Mouse (Mus musculus) urinary bladder, postnatal 25 days (tissue): Measurements from ENCODE around the gene Rpl23a.
"Not testable (repeated sequence)": the region's sequence is repeated elsewhere in the genome, so short reads cannot be mapped to it uniquely, and the experiment has no call there.

Experiments used
- DNase-seq: peaks from one replicate; pipeline ENCODE4 v3.0.0; 2022; ENCODE audit warnings: low spot score

Rpl23a gene

DNA sequence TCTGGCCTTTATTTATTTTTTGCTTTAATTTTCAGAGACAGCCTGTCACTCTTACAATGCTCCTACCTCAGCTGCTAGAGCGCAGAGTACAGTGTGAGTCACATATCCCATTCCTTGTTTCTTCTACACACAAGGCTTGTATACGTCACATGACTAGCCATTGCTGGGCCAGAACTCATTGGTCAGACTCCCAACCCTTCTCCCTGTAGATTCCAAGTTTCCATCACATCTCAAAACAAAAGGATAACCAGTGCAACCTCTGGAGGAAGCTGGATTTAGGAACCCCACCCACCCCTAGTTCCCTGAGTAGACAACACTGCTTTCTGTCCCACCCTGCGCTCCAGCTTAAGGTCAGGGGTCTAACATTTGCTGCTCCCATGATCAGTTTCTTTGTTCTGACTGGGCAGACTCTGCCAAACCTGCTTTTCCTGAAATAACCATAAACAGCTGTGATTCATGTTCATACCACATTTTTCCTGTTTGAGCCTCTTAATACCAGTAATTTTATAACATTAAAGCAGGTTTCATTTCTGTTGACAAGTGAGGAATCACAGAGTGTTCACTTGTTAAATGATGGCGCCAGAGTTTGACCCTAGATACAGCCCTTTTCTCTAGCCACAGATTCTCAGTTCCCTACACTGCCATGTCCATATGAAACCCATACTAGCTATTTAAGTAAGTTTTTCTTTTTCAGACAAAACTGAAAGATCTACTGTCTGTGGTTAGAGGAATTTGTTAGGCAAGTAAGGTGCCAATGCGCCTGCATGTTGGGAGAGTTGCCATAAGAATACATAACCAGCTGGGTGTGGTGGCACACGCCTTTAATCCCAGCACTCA is 36.5 kb downstream of the Rpl23a start:
- DNase-seq: no peak

DNA sequence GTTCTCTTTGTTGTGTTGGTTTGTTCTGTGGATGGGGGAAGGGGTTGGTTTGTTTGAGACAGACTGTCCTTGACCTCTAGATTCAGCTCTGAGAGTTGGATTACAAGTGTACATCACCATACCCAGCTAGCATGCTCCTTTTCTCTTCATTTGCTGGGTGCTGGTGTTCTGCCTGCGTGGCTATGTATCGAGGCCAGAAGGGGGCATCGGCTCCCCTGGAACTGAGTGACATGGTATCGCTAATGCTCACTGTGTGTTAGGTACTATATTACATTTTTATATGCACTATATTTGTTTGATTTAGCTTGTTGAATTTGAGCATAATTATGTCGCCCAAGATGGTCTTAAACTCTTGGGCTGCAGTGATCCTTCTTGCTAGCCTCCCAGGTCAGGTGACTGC is 37.2 kb downstream of the Rpl23a start:
- DNase-seq: no peak

DNA sequence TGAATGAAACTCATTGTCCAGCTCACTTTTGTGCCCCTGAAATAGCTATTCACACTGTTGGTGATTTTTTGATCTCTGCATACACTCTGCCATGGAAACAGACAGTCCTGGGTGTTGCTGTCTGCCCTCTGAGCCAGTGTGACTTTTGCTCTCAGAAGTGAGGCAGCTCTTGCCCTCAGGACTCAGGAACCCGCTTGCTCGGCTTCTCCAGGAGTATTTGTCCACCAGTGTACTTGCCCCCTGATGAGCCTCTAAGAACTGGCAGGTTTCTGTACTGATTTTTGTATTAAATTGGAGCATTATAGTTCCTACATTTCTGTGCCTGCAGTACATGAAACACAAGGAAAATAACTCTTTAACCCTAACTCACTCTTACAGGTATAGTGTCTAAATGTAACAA is 39.9 kb downstream of the Rpl23a start:
- no peak for DNase-seq

DNA sequence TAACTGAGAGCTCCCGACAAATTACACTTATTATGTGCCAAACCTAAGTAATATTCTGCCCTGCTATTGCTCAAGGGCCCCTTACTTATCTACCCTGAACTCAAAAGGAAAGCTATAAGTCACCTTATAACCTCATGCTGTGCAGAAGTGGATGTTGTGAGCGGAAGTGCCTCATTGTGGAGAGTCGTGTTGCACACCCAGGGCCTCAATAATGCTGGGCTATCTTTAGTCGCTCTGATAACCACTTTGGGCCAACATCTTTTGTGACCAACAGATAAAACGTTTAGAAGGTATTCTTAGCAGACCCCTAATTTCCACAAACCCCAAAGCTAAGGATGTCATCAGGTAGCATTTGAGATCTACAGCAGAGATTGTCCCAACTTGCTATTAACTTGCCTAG is 42.7 kb downstream of the Rpl23a start:
- no peak for DNase-seq

DNA sequence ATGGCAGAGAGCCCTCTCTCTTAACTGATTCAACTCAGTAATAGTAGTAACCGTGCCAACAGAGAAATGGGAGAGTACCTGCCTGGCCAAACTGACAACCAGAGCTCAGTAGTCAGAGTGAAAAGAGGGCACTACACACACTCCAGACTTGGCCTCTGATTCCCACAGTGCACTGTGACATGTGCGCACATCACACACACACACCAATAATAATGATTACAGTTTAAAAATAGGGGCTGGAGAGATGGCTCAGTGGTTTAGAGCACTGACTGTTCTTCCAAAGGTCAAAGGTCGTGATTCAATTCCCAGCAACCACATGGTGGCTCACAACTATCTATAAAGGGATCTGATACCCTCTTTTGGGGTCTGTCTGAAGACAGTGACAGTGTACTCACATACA is 45.4 kb downstream of the Rpl23a start:
- DNase-seq: no peak

DNA sequence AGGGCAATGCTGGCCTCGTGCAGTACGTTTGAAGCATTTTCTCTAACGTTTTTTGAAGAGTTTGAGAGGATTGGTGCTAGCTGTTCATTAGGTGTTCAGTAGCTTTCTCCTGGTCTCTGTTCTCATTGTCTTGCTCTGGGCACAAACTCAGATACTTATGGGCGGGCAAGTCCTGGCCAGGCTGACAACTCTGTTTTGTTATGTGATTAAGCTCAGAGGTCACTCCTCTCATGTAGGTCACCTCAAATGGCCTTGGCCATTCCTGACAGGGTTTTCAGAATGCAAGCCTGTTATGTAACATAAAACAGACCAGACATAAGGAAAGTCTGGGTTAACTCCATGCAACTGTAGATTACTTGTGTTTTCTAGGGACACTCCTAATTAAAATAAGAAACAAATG is 45.8 kb downstream of the Rpl23a start:
- DNase-seq: no peak

DNA sequence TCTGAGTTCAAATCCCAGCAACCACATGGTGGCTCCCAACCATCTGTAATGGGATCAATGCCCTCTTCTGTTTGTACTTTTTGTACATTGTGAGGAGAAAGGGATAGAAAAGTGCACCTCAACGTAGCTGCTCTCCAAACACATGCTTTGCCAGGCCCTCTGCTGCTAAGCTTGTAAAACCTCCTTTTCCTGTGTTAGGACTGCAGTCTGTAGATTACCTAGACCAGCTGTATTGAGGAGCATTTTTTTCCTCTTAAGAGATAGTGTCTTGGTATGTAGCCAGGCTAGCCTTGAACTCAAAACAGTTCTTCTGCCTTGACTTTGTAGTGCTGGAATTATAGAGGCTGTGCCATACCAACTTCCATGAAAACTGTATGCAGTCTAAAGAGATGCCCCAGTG is 47.3 kb downstream of the Rpl23a start:
- no peak for DNase-seq

DNA sequence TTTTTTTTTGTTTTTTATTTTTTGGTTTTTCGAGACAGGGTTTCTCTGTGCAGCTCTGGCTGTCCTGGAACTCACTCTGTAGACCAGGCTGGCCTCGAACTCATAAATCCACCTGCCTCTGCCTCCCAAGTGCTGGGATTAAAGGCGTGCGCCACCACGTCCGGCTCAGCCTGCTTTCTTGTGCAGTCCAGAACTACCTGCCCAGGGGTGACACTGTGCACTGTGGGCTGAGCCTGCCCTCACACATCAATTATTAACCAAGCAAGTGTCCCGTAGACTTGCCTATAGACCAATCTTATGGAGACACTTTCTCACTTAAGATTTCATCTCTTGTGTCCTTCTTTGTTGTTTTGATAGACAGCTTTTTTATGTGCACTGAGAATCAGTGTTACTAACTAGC is 48.1 kb downstream of the Rpl23a start:
- DNase-seq: not testable (repeated sequence)

DNA sequence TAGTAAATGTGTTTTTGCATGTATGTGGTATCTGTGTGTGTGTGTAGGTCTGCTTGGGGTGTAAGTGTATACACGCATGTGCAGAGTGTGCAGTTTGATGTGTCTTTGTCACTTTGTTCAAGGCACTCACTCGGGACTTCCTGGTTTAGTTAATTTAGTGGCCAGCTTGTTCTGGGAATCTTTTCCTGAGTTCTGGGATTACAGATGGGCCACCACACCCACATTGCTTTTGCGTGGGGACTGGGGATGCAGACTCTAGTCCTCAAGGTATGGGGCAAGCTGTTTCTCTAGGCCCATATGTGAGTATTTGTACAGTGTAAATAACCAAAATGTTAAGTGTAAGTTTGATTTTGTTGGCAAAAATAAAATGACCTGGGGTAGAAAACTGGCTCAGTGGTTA is 49.0 kb downstream of the Rpl23a start:
- DNase-seq: no peak

DNA sequence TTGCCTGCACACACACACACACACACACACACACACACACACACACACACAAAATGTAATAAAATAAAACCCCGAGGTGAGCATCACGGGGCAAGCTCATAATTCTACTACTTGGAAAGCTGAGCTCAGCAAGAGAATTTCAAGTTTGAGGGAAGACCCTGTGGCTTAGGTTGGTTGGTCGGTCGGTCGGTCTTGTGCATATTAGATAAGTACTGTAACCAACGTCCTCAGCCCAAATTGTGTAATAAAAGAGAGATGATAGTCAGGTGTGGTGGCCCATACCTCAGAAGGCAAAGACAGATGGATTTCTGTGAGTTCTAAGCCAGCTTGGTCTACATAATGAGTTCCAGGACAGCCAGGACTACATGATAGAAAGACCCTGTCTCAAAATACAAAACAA is 49.5 kb downstream of the Rpl23a start:
- no peak for DNase-seq
